Mouse (Mus musculus): ENCODE data around the gene Zbtb7a.

- no peak for TF ChIP-seq GATA1 (IDR thresholded peaks at IDR 0.05; ENCODE audit: borderline replicate concordance, low read length)
- TF ChIP-seq FLI1 (IDR thresholded peaks at IDR 0.05; ENCODE audit: low read length): no peak
Observed at GRCm38 (mm10) chr10:81120650-81121049, 14.4 kb upstream of the Zbtb7a start.

All from megakaryocyte, embryonic 14.5 days (primary cell).